Mouse (Mus musculus) lung, embryonic 16.5 days (tissue): ENCODE data around the gene Eif4ebp2. TPM values are rescaled to one million over a fixed set of nuclear protein-coding genes. Genes with fewer than 3 reads are reported as not detected.

Experiments used
- ATAC-seq: fragments of 200-750 bp; cut with Nextera tagmentation; 2 replicates; pipeline ENCODE4 v1.8.0; 2017; ENCODE audit warnings: low read depth, mild to moderate bottlenecking, moderate library complexity
- H3K27ac ChIP-seq: fragments of 300-500 bp; sonication (generic); 2 replicates; pipeline ENCODE4 v1.5.1; 2014; ENCODE audit warnings: mild to moderate bottlenecking, control low read depth, low read length
- H3K27me3 ChIP-seq: fragments of 300-500 bp; sonication (generic); 2 replicates; pipeline ENCODE4 v1.6.1; 2014; ENCODE audit warnings: low read depth, low read length, mixed read lengths; ENCODE audit not compliant: control insufficient read depth, insufficient read depth
- H3K36me3 ChIP-seq: fragments of 300-500 bp; sonication (generic); 2 replicates; pipeline ENCODE4 v1.6.1; 2014; ENCODE audit warnings: low read length; ENCODE audit not compliant: control insufficient read depth, insufficient read depth
- H3K4me1 ChIP-seq: fragments of 300-500 bp; sonication (generic); replicated peaks from 2 replicates; pipeline ENCODE4 v1.6.1; 2014; ENCODE audit warnings: low read length, mixed read lengths; ENCODE audit not compliant: control insufficient read depth, insufficient read depth
- H3K4me2 ChIP-seq: fragments of 300-500 bp; sonication (generic); 2 replicates; pipeline ENCODE4 v1.6.1; 2014; ENCODE audit warnings: low read depth, low read length, control low read depth
- H3K4me3 ChIP-seq: fragments of 300-500 bp; sonication (generic); 2 replicates; pipeline ENCODE4 v1.5.1; 2014; ENCODE audit warnings: mild to moderate bottlenecking, low read length, control low read depth
- H3K9ac ChIP-seq: fragments of 300-500 bp; sonication (generic); 2 replicates; pipeline ENCODE4 v1.6.1; 2014; ENCODE audit warnings: low read length, control low read depth
- H3K9me3 ChIP-seq: fragments of 300-500 bp; sonication (generic); 2 replicates; pipeline ENCODE4 v1.6.1; 2016; ENCODE audit warnings: low read length; ENCODE audit not compliant: control insufficient read depth
- WGBS: fragments of 180-500 bp; shearing (Covaris S2); extraction: QIAGEN DNeasy Blood & Tissue Kit; methylation state at CpG from one replicate; pipeline ENCODE4 v1.1.7; 2014; 5-methylcytosine and 5-hydroxymethylcytosine counted together
- polyA plus RNA-seq: library from polyadenylated mRNA; unstranded; fragments of >200 nt; fragmentation: Nextera tagmentation; extraction: Ambion mirVana; gene quantifications from 2 replicates; pipeline ENCODE4 v1.2.1, GENCODE M21; 2015

Eif4ebp2 gene
- polyA plus RNA-seq, 1 experiment from 2014 or later, result 58.5 TPM

DNA sequence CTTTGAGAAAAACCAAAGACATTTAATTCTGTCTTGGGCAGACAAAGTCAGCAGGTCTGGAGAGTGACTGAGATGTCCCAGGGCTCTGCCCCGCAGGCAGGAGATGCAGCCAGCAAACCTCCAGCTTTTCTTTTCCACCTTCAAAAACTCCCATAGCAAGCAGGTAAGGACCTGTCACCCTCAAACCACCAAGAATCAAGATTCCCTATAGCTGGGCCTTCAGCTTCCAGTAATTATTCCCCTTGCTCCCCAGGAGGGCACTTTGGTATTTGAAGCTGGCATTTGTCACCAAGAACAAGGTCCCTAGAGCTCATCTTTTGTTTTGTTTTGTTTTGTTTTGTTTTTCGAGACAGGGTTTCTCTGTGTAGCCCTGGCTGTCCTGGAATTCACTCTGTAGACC is 35.4 kb downstream of the Eif4ebp2 start:
- Histone ChIP-seq H3K9me3 (no peaks in the 10 kb centered on the region), H3K4me3 (no peak overlapping the region), H3K4me1 (peaks cover 12% of the 10 kb centered on the region; the same call in 1 of the 2 replicates), H3K27me3 (peaks cover 44% of the 10 kb centered on the region), H3K9ac (no peak overlapping the region), H3K4me2 (no peak overlapping the region), H3K27ac (no peak overlapping the region), H3K36me3 (no peaks in the 10 kb centered on the region)
- 49% methylated on average over 2 of the region's 2 CpGs for WGBS
- ATAC-seq, result no peak

DNA sequence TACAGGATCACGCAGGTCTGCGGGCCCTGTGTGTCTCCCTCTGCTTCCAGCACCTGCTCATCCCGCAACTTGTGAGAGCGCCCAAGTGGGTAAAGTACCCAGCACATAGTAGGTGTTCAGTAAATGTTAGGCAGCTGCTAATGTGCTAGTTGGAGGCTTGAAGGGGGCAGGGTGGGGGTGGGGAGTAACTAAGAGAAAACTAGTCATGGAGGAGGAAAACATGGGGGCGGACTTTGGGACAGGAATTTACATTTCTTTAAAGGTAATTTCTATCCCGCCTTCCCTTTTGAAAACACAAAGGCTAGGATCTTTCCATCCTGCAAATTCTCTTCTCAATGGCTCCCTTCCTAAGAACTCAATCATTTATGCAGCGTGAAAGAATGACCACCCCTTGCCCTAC is 35.9 kb downstream of the Eif4ebp2 start:
- ATAC-seq, result no peak
- Histone ChIP-seq H3K9me3 (no peaks in the 10 kb centered on the region), H3K9ac (no peak overlapping the region), H3K4me3 (no peak overlapping the region), H3K4me1 (peaks cover 12% of the 10 kb centered on the region; the same call in 1 of the 2 replicates), H3K36me3 (no peaks in the 10 kb centered on the region), H3K4me2 (no peak overlapping the region), H3K27me3 (peaks cover 44% of the 10 kb centered on the region), H3K27ac (no peak overlapping the region)
- 40% methylated on average over 7 of the region's 7 CpGs for WGBS

DNA sequence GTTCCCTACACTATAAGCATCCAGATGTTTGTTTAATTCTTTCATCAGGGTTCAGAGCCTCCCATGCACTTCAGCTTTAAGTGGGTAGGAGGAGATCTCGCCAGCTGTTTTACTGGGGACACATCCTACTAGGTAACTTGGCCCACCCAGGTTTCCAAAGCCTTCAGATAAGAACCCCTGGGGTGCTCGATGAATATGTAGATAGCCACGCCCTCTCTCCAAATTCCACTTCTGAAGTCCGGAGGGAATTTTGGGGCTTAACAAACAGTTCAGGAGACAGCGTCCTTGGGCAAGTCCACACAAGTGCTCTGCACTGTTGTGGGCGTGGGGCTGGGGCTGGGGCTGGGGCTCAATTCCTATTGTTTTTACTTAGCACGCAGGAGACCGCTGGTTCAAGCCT is 36.6 kb downstream of the Eif4ebp2 start:
- 16% methylated on average over 8 of the region's 8 CpGs for WGBS
- H3K27me3 ChIP-seq, result peaks cover 44% of the 10 kb centered on the region
- H3K4me2 ChIP-seq, result no peak overlapping the region
- no peak overlapping the region for H3K27ac ChIP-seq
- H3K9ac ChIP-seq, result no peak overlapping the region
- no peaks in the 10 kb centered on the region for H3K36me3 ChIP-seq
- H3K4me1 ChIP-seq, result peaks cover 12% of the 10 kb centered on the region; the same call in 1 of the 2 replicates
- no peaks in the 10 kb centered on the region for H3K9me3 ChIP-seq
- 0 out of 2 replicates have a peak, but pooled peaks have one; percentile 30 for ATAC-seq
- H3K4me3 ChIP-seq, result no peak overlapping the region

DNA sequence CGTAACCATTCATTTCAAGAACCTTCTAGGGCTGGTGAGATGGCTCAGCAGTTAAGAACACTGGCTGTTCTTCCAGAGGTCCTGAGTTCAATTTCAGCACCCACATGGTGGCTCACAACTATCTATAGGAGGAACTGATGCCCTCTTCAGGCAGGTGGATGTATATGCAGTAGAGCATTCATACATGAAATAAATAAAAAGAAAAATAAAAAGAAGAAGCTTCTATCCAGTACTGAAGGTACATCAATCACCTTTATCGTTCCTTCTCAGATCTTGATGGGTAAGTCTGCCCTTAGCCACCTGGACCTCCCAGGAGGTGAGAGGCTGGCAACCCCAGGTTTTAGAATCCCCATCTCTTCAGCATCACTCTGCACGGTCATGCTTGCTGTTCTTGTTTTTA is 37.2 kb downstream of the Eif4ebp2 start:
- no peaks in the 10 kb centered on the region for H3K36me3 ChIP-seq
- no peaks in the 10 kb centered on the region for H3K9me3 ChIP-seq
- ATAC-seq, result no peak
- WGBS, result 63% methylated on average over 3 of the region's 3 CpGs
- H3K4me2 ChIP-seq, result no peak overlapping the region
- H3K4me3 ChIP-seq, result no peak overlapping the region
- H3K27ac ChIP-seq, result no peak overlapping the region
- H3K4me1 ChIP-seq, result peaks cover 12% of the 10 kb centered on the region; the same call in 1 of the 2 replicates
- H3K9ac ChIP-seq, result no peak overlapping the region
- peaks cover 44% of the 10 kb centered on the region for H3K27me3 ChIP-seq

DNA sequence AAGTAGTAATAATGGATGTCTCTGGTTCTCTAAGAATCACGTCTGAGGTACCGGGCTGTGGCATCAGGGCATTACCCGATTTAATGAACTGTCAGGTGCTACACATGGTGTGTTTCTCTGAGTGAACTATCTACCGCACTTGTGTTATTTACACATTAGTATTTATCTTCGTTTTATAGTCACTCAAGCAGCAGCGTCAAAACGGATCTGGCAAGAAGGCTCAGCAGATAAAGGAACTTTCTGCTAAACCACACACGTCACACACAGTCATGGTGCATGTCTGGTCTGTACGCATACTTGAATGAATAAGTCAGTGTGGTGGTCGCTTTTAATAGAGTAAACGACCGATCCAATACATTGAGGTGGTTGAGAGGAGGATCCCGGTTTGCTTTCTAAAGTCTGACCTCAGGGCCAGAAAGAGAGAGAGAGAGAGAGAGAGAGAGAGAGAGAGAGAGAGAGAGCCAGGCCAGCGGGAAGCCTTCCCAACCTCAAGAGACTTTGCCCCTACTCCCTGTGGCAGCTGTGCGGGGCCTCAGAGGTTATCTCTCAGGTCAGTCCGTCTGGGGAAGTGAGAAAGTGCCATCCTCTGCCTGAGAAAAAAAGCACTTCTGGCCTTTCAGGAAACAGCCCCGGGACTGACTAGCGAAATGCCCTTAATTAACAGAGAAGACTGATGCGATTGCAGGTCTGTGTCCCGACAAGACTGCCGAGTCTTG is 39.4 kb downstream of the Eif4ebp2 start:
- Histone ChIP-seq H3K4me3 (no peak overlapping the region), H3K9me3 (no peaks in the 10 kb centered on the region), H3K4me2 (no peak overlapping the region), H3K27me3 (peaks cover 23% of the 10 kb centered on the region), H3K4me1 (no peaks in the 10 kb centered on the region), H3K36me3 (no peaks in the 10 kb centered on the region), H3K27ac (no peak overlapping the region), H3K9ac (no peak overlapping the region)
- ATAC-seq, result no peak
- WGBS, result 16% methylated on average over 21 of the region's 21 CpGs

DNA sequence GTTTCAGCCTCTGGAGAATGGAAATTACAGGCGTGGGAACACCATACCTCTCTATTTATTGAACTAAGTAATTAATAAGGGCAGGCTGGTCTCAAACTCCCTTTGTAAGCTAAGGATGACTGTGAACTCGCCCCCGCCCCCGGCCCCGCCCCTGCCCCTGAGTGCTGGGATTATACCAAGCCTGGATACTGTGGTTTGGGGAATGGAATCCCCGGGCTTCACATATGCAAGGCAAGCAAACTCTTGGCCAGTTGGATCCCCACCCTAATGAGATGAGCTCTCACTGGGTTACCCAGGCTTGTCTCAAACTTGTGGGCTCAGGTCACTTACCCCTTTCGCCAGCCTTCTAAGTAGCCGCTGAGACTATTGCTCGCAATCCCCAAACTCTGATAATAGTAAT is 42.3 kb downstream of the Eif4ebp2 start:
- Histone ChIP-seq H3K27ac (no peak overlapping the region), H3K36me3 (no peaks in the 10 kb centered on the region), H3K4me2 (no peak overlapping the region), H3K9me3 (no peaks in the 10 kb centered on the region), H3K27me3 (peaks cover 3% of the 10 kb centered on the region; the same call in 1 of the 2 replicates), H3K4me3 (no peak overlapping the region), H3K9ac (no peak overlapping the region), H3K4me1 (no peaks in the 10 kb centered on the region)
- no peak for ATAC-seq
- WGBS, result 34% methylated on average over 9 of the region's 9 CpGs

DNA sequence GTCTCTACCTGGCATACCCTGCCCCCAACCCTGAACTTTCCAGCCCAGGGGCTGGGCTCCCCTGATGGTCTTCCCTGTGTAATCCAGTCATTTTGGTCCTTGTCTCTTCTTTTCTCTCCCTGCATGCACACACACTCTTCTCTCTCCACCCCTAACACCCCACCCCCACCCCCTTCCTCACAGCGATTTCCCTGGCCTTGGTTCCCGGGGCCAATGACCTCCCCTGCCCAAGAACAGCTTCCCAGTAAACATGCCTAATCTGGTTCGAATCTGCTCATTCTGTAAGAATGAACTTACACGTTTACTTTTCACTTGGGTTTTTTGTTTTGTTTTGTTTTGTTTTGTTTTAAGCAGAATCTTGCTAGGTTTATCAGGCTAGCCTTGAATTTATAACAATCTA is 42.7 kb downstream of the Eif4ebp2 start:
- no peak for ATAC-seq
- H3K4me1 ChIP-seq, result no peaks in the 10 kb centered on the region
- WGBS, result 9% methylated on average over 4 of the region's 4 CpGs

DNA sequence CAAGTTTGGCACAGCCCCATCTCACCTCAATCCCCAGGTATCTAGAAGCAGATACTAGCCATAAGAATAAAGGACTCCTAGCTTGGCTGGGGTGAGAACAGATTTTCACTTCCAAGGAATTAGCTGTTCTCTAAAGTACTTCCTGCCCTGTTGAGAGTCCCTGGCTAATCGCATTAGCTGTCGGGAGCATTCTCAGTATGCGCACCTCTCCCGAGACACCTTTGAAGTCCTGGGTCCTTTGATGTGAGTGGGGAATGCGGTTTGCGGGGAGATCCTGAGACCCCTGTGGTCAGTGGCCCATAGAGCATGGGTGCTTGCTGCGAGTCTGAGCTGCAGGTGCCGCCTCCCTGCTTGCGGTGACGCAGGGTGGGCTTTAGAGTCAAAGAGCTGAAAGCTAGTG is 46.5 kb downstream of the Eif4ebp2 start:
- Histone ChIP-seq H3K4me2 (peak overlapping the region; percentile 2; the same call in 1 of the 2 replicates), H3K36me3 (no peaks in the 10 kb centered on the region), H3K27me3 (no peaks in the 10 kb centered on the region), H3K9ac (no peak overlapping the region), H3K27ac (no peak overlapping the region), H3K9me3 (no peaks in the 10 kb centered on the region), H3K4me3 (no peak overlapping the region), H3K4me1 (no peaks in the 10 kb centered on the region; the same call in 1 of the 2 replicates)
- ATAC-seq, result no peak
- 10% methylated on average over 10 of the region's 10 CpGs for WGBS

More for the DNA sequence above, 42.7 kb downstream of the Eif4ebp2 start:
- peaks cover under 1% of the 10 kb centered on the region; the same call in 1 of the 2 replicates for H3K27me3 ChIP-seq
- H3K9ac ChIP-seq, result no peak overlapping the region
- H3K27ac ChIP-seq, result no peak overlapping the region
- H3K4me3 ChIP-seq, result no peak overlapping the region
- H3K9me3 ChIP-seq, result no peaks in the 10 kb centered on the region
- no peaks in the 10 kb centered on the region for H3K36me3 ChIP-seq
- H3K4me2 ChIP-seq, result no peak overlapping the region

DNA sequence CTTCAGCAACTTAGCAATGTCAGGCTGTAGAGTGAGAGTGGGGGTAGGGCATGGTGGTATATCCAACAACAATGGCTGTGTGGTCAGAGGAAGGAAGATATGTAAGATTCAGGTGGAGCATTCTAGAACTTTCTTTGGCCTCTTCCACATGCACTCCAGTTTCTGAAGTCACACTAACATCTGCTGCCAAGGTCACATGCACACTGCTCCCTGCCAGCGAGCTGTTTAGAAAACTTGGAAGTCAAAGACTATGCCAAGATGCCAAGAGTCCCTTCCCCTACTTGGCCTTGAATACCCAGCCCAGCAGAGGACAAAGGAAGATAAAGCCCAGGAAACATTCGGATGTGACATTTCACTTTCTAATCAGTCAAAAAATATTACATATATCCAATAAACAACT is 49.5 kb downstream of the Eif4ebp2 start:
- H3K27me3 ChIP-seq, result no peaks in the 10 kb centered on the region
- no peak overlapping the region for H3K4me2 ChIP-seq
- H3K4me3 ChIP-seq, result no peak overlapping the region
- H3K36me3 ChIP-seq, result no peaks in the 10 kb centered on the region
- H3K9ac ChIP-seq, result no peak overlapping the region
- no peak overlapping the region for H3K27ac ChIP-seq
- no peak for ATAC-seq
- H3K4me1 ChIP-seq, result no peaks in the 10 kb centered on the region; the same call in 1 of the 2 replicates
- no peaks in the 10 kb centered on the region for H3K9me3 ChIP-seq
- WGBS, result 55% methylated on average over 2 of the region's 2 CpGs
